Mouse (Mus musculus) megakaryocyte, embryonic 14.5 days (primary cell): ENCODE measurements around the gene Rab30.

Experiments
- FLI1 ChIP-seq: IDR thresholded peaks from 2 replicates; pipeline ENCODE4 v1.6.1; 2012; ENCODE audit warnings: low read length, inconsistent platforms, mixed read lengths
- GATA1 ChIP-seq: IDR thresholded peaks from 3 replicates; pipeline ENCODE4 v1.6.1; 2012; ENCODE audit warnings: mixed read lengths, low read length, inconsistent platforms, borderline replicate concordance

DNA sequence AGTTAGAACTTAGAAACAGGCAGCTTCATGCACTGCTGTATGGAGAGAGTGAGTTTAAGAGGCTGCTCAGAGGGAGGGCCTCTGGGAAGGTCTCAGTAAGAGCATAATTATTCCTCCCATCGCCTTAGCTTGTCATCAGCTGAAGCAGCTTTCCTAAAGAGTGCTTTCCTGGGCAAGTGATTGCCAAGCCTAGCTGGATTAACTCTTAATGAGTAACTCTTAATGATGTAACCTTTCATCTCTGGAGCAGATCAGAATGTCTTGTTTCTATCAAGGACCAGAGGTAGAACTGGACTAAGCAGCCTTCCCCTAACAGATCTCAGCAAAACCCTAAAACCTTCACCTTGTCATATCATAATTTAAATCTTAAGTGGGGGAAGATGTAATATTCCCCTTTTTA lies 61.8 kb downstream of the Rab30 start:
- TF ChIP-seq GATA1 (no peak), FLI1 (no peak)
